Comparison of ENCODE assay signal across 8 mouse cellular contexts in the genomic region with DNA sequence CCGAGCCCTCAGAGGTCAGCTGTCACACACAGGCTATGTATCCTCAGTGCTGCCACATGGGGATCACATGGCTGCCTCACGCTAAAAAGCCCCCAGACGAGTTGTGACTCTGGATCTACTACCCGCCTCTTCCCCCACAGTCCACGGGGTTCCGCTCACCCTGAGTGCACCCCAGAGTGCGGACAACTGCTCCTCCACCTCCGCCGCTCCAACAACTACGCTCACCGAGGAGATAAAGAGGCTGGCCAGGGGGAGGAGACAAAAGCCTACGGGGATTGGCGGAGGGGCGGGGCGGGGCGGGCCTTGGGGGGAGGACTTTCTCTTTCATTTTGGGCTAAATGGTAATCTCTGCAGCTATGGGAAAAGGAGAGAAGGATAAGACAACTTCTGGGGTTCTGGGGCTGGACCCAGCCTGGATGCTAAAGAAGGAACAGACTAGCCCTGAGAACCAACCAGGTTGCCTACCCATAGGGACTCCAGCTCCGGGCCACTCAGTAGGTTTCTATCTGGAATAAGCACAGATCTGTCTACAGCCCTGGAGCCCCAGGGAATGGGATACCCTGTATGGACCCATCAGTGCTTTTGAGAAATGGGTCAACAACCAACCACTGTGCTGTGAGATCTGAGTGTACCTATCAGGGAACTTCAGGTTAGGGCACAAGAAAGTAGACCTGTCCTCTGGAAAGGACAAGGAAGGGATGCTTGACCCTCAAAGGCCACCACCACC. TPM values are rescaled to one million over a fixed set of nuclear protein-coding genes. Genes with fewer than 3 reads are reported as not detected.
DNase-seq lines count a peak whose midpoint lies in the region; ATAC-seq lines count a peak whose summit lies in the region.

No protein-coding gene starts in this region.

- peaks cover 50% of the 10 kb centered on the region for H3K4me1 ChIP-seq in forebrain, embryonic 12.5 days
- H3K4me1 ChIP-seq in hindbrain, embryonic 13.5 days (replicated peaks) = peaks cover 61% of the 10 kb centered on the region
- H3K4me1 ChIP-seq in limb, embryonic 15.5 days = peaks cover 53% of the 10 kb centered on the region
- peaks cover 52% of the 10 kb centered on the region for H3K4me1 ChIP-seq in midbrain, embryonic 15.5 days
- peaks cover 43% of the 10 kb centered on the region for H3K4me1 ChIP-seq in stomach, embryonic 15.5 days

- peak; percentile 98 for DNase-seq in heart, adult 11 months
- DNase-seq in heart, postnatal 25 days (ENCODE audit: low spot score) = no peak
- DNase-seq in c-Kit-negative CD71-positive TER-119-positive erythroid progenitor cells, embryonic 14.5 days (ENCODE audit: low read depth, low spot score) = peak; percentile 59

- peak overlapping the region; percentile 64 for H3K4me2 ChIP-seq in forebrain, embryonic 12.5 days
- H3K4me2 ChIP-seq in hindbrain, embryonic 13.5 days = peak overlapping the region; percentile 77
- H3K4me2 ChIP-seq in limb, embryonic 15.5 days = peak overlapping the region; percentile 85
- peak overlapping the region; percentile 92 for H3K4me2 ChIP-seq in midbrain, embryonic 15.5 days
- H3K4me2 ChIP-seq in stomach, embryonic 15.5 days = peak overlapping the region; percentile 93

- WGBS in forebrain, embryonic 12.5 days = 5% methylated on average over 17 of the region's 17 CpGs
- WGBS in hindbrain, embryonic 13.5 days = 5% methylated on average over 17 of the region's 17 CpGs
- 6% methylated on average over 17 of the region's 17 CpGs for WGBS in limb, embryonic 15.5 days
- 4% methylated on average over 16 of the region's 17 CpGs for WGBS in midbrain, embryonic 15.5 days
- 5% methylated on average over 17 of the region's 17 CpGs for WGBS in stomach, embryonic 15.5 days

- H3K9me3 ChIP-seq in forebrain, embryonic 12.5 days = no peaks in the 10 kb centered on the region
- H3K9me3 ChIP-seq in hindbrain, embryonic 13.5 days = no peaks in the 10 kb centered on the region
- H3K9me3 ChIP-seq in limb, embryonic 15.5 days = no peaks in the 10 kb centered on the region
- no peaks in the 10 kb centered on the region for H3K9me3 ChIP-seq in midbrain, embryonic 15.5 days
- H3K9me3 ChIP-seq in stomach, embryonic 15.5 days = no peaks in the 10 kb centered on the region

- H3K4me3 ChIP-seq in forebrain, embryonic 12.5 days (replicated peaks) = peak overlapping the region; percentile 55
- peak overlapping the region; percentile 64 for H3K4me3 ChIP-seq in hindbrain, embryonic 13.5 days
- peak overlapping the region; percentile 51 for H3K4me3 ChIP-seq in limb, embryonic 15.5 days
- H3K4me3 ChIP-seq in midbrain, embryonic 15.5 days = peak overlapping the region; percentile 70
- H3K4me3 ChIP-seq in stomach, embryonic 15.5 days (replicated peaks) = peak overlapping the region; percentile 51

- H3K27me3 ChIP-seq in forebrain, embryonic 12.5 days = no peaks in the 10 kb centered on the region
- H3K27me3 ChIP-seq in hindbrain, embryonic 13.5 days = no peaks in the 10 kb centered on the region
- no peaks in the 10 kb centered on the region for H3K27me3 ChIP-seq in limb, embryonic 15.5 days
- no peaks in the 10 kb centered on the region for H3K27me3 ChIP-seq in midbrain, embryonic 15.5 days (replicated peaks)
- no peaks in the 10 kb centered on the region for H3K27me3 ChIP-seq in stomach, embryonic 15.5 days (replicated peaks)

- intact Hi-C loops in heart, postnatal 25 days (cut with DNase I) = no loop called here

- peak; percentile 25; the same call in 1 of the 2 replicates for ATAC-seq in forebrain, embryonic 12.5 days (ENCODE audit: low FRiP score)
- no peak for ATAC-seq in hindbrain, embryonic 13.5 days (ENCODE audit: low FRiP score)
- no peak for ATAC-seq in limb, embryonic 15.5 days (ENCODE audit: insufficient number of reproducible peaks, low FRiP score, low TSS enrichment, low read depth)
- no peak for ATAC-seq in midbrain, embryonic 15.5 days (replicated peaks)
- peak; percentile 32; the same call in 1 of the 2 replicates for ATAC-seq in stomach, embryonic 15.5 days (ENCODE audit: insufficient read depth, low FRiP score, low read depth)

- peak overlapping the region; percentile 81 for H3K27ac ChIP-seq in forebrain, embryonic 12.5 days
- peak overlapping the region; percentile 82 for H3K27ac ChIP-seq in hindbrain, embryonic 13.5 days
- peak overlapping the region; percentile 8; the same call in 1 of the 2 replicates for H3K27ac ChIP-seq in limb, embryonic 15.5 days
- H3K27ac ChIP-seq in midbrain, embryonic 15.5 days = peak overlapping the region; percentile 84
- H3K27ac ChIP-seq in stomach, embryonic 15.5 days = peak overlapping the region; percentile 42

- H3K36me3 ChIP-seq in forebrain, embryonic 12.5 days (replicated peaks) = peaks cover 60% of the 10 kb centered on the region
- H3K36me3 ChIP-seq in hindbrain, embryonic 13.5 days = peaks cover 42% of the 10 kb centered on the region
- peaks cover 57% of the 10 kb centered on the region for H3K36me3 ChIP-seq in limb, embryonic 15.5 days
- H3K36me3 ChIP-seq in midbrain, embryonic 15.5 days (replicated peaks) = peaks cover 15% of the 10 kb centered on the region
- peaks cover 22% of the 10 kb centered on the region for H3K36me3 ChIP-seq in stomach, embryonic 15.5 days

- H3K9ac ChIP-seq in forebrain, embryonic 12.5 days = peak overlapping the region; percentile 53
- H3K9ac ChIP-seq in hindbrain, embryonic 13.5 days = peak overlapping the region; percentile 83
- peak overlapping the region; percentile 39; the same call in 1 of the 2 replicates for H3K9ac ChIP-seq in limb, embryonic 15.5 days
- peak overlapping the region; percentile 72 for H3K9ac ChIP-seq in midbrain, embryonic 15.5 days
- H3K9ac ChIP-seq in stomach, embryonic 15.5 days = 0 out of 2 replicates have a peak overlapping the region, but pooled peaks have one; percentile 50

RNA-seq across cellular contexts. Expression of gene Slc25a22, which starts 2.4 kb away (rescaled TPM):
- 10 to 100 TPM; 58.8 to 72.6 TPM for total RNA-seq in heart, postnatal 25 days (2021)
- polyA plus RNA-seq in forebrain, embryonic 12.5 days (2016; fragmentation: Nextera tagmentation; extraction: Ambion mirVana) = 57.4 and 60.9 TPM in 2 replicates
- polyA plus RNA-seq in hindbrain, embryonic 13.5 days (2015; fragmentation: Nextera tagmentation; extraction: Ambion mirVana) = 71.3 and 76.3 TPM in 2 replicates
- 28.8 and 29.5 TPM in 2 replicates for polyA plus RNA-seq in limb, embryonic 15.5 days (2015; fragmentation: Nextera tagmentation; extraction: Ambion mirVana)
- 109 and 120 TPM in 2 replicates for polyA plus RNA-seq in midbrain, embryonic 15.5 days (2015; fragmentation: Nextera tagmentation; extraction: Ambion mirVana)
- 26.9 and 27.2 TPM in 2 replicates for polyA plus RNA-seq in stomach, embryonic 15.5 days (2015; fragmentation: Nextera tagmentation; extraction: Ambion mirVana)

RNA-seq across cellular contexts. Expression of gene Cend1, which starts 6.0 kb away (rescaled TPM):
- under 1 TPM; 0.75 to 0.84 TPM for total RNA-seq in heart, postnatal 25 days (2021)
- 20.5 and 22.5 TPM in 2 replicates for polyA plus RNA-seq in forebrain, embryonic 12.5 days (2016; fragmentation: Nextera tagmentation; extraction: Ambion mirVana)
- polyA plus RNA-seq in hindbrain, embryonic 13.5 days (2015; fragmentation: Nextera tagmentation; extraction: Ambion mirVana) = 68.3 and 73.4 TPM in 2 replicates
- polyA plus RNA-seq in limb, embryonic 15.5 days (2015; fragmentation: Nextera tagmentation; extraction: Ambion mirVana) = 1.1 and 1.9 TPM in 2 replicates
- 111 and 113 TPM in 2 replicates for polyA plus RNA-seq in midbrain, embryonic 15.5 days (2015; fragmentation: Nextera tagmentation; extraction: Ambion mirVana)
- polyA plus RNA-seq in stomach, embryonic 15.5 days (2015; fragmentation: Nextera tagmentation; extraction: Ambion mirVana) = 2.5 TPM in 2 replicates

RNA-seq across cellular contexts. Expression of gene Pidd1, which starts 8.5 kb away (rescaled TPM):
- under 1 TPM; 0.39 to 0.86 TPM for total RNA-seq in heart, postnatal 25 days (2021)
- 16.9 and 18.8 TPM in 2 replicates for polyA plus RNA-seq in forebrain, embryonic 12.5 days (2016; fragmentation: Nextera tagmentation; extraction: Ambion mirVana)
- polyA plus RNA-seq in hindbrain, embryonic 13.5 days (2015; fragmentation: Nextera tagmentation; extraction: Ambion mirVana) = 4.9 and 5.7 TPM in 2 replicates
- 8.8 and 9.8 TPM in 2 replicates for polyA plus RNA-seq in limb, embryonic 15.5 days (2015; fragmentation: Nextera tagmentation; extraction: Ambion mirVana)
- 3.4 and 3.8 TPM in 2 replicates for polyA plus RNA-seq in midbrain, embryonic 15.5 days (2015; fragmentation: Nextera tagmentation; extraction: Ambion mirVana)
- 8.5 and 8.6 TPM in 2 replicates for polyA plus RNA-seq in stomach, embryonic 15.5 days (2015; fragmentation: Nextera tagmentation; extraction: Ambion mirVana)

RNA-seq across cellular contexts. Expression of gene Rplp2, which starts 11.9 kb away (rescaled TPM):
- 100 to 1,000 TPM; 862 to 950 TPM for total RNA-seq in heart, postnatal 25 days (2021)
- 950 and 986 TPM in 2 replicates for polyA plus RNA-seq in forebrain, embryonic 12.5 days (2016; fragmentation: Nextera tagmentation; extraction: Ambion mirVana)
- polyA plus RNA-seq in hindbrain, embryonic 13.5 days (2015; fragmentation: Nextera tagmentation; extraction: Ambion mirVana) = 771 and 809 TPM in 2 replicates
- polyA plus RNA-seq in limb, embryonic 15.5 days (2015; fragmentation: Nextera tagmentation; extraction: Ambion mirVana) = 1,100 and 1,341 TPM in 2 replicates
- polyA plus RNA-seq in midbrain, embryonic 15.5 days (2015; fragmentation: Nextera tagmentation; extraction: Ambion mirVana) = 597 and 636 TPM in 2 replicates
- 1,278 and 1,319 TPM in 2 replicates for polyA plus RNA-seq in stomach, embryonic 15.5 days (2015; fragmentation: Nextera tagmentation; extraction: Ambion mirVana)

RNA-seq across cellular contexts. Expression of gene Pnpla2, which starts 19.7 kb away (rescaled TPM):
- total RNA-seq in heart, postnatal 25 days (2021) = 100 to 1,000 TPM; 409 to 426 TPM
- polyA plus RNA-seq in forebrain, embryonic 12.5 days (2016; fragmentation: Nextera tagmentation; extraction: Ambion mirVana) = 16.2 and 18.3 TPM in 2 replicates
- polyA plus RNA-seq in hindbrain, embryonic 13.5 days (2015; fragmentation: Nextera tagmentation; extraction: Ambion mirVana) = 18.7 TPM in 2 replicates
- 16.9 and 23.6 TPM in 2 replicates for polyA plus RNA-seq in limb, embryonic 15.5 days (2015; fragmentation: Nextera tagmentation; extraction: Ambion mirVana)
- polyA plus RNA-seq in midbrain, embryonic 15.5 days (2015; fragmentation: Nextera tagmentation; extraction: Ambion mirVana) = 17.7 and 20.1 TPM in 2 replicates
- 33.5 and 34.6 TPM in 2 replicates for polyA plus RNA-seq in stomach, embryonic 15.5 days (2015; fragmentation: Nextera tagmentation; extraction: Ambion mirVana)

Comparison
In these comparisons a context has a peak if more than half of its experiments do, and no peak if none do; other contexts are left out.
1. ATAC-seq: peak in forebrain, embryonic 12.5 days (single experiment) and stomach, embryonic 15.5 days (single experiment); none in hindbrain, embryonic 13.5 days (single experiment), limb, embryonic 15.5 days (single experiment) and midbrain, embryonic 15.5 days (single experiment).
2. H3K27ac ChIP-seq: peak in every context shown above with its lines; median percentile 84 in midbrain, embryonic 15.5 days; 82 in hindbrain, embryonic 13.5 days; 81 in forebrain, embryonic 12.5 days; 42 in stomach, embryonic 15.5 days; 8 in limb, embryonic 15.5 days.
3. Peak in every context shown above with its lines, with median percentiles within 50 percentile points of each other: H3K4me2 ChIP-seq, H3K4me3 ChIP-seq and H3K9ac ChIP-seq.